Mouse (Mus musculus): Measurements from ENCODE around the gene Gdpd3. TPM values are rescaled to one million over a fixed set of nuclear protein-coding genes. Genes with fewer than 3 reads are reported as not detected.
A peak's percentile ranks its signal among the peaks of the same experiment; 100 is the strongest.

Gene Gdpd3
- polyA plus RNA-seq, 1 experiment from 2014 or later, result 0.74 TPM

GRCm38 (mm10) chr7:126808703-126809455 lies 42.7 kb downstream of the Gdpd3 start:
- H3K4me3 ChIP-seq (replicated peaks), result peak overlapping the region; percentile 66
- peak overlapping the region; percentile 69 for H3K9ac ChIP-seq
- peak overlapping the region; percentile 74 for H3K27ac ChIP-seq (replicated peaks)
- WGBS (ENCODE audit: insufficient replicate concordance), result 2% methylated on average over 43 of the region's 43 CpGs
- H3K4me2 ChIP-seq, result peak overlapping the region; percentile 97
- H3K27me3 ChIP-seq, result no peaks in the 10 kb centered on the region
- no peaks in the 10 kb centered on the region for H3K36me3 ChIP-seq (replicated peaks)
- no peaks in the 10 kb centered on the region for H3K9me3 ChIP-seq (replicated peaks)
- peak; percentile 84 for ATAC-seq (ENCODE audit: insufficient read depth)
- peaks cover 36% of the 10 kb centered on the region for H3K4me1 ChIP-seq (replicated peaks)

- 38% methylated on average over 5 of the region's 5 CpGs for WGBS (ENCODE audit: insufficient replicate concordance)
- no peak overlapping the region for H3K4me3 ChIP-seq (replicated peaks)
- no peaks in the 10 kb centered on the region; the same call in 1 of the 2 replicates for H3K27me3 ChIP-seq
- 0 out of 2 replicates have a peak overlapping the region, but pooled peaks have one; percentile 74 for H3K27ac ChIP-seq (replicated peaks)
- 0 out of 2 replicates have a peak overlapping the region, but pooled peaks have one; percentile 69 for H3K9ac ChIP-seq
- peak overlapping the region; percentile 97 for H3K4me2 ChIP-seq
- no peak for ATAC-seq (ENCODE audit: insufficient read depth)
- H3K36me3 ChIP-seq (replicated peaks), result no peaks in the 10 kb centered on the region
- H3K9me3 ChIP-seq (replicated peaks), result no peaks in the 10 kb centered on the region
- peaks cover 36% of the 10 kb centered on the region for H3K4me1 ChIP-seq (replicated peaks)
These were observed 43.7 kb downstream of the Gdpd3 start for GRCm38 (mm10) chr7:126809723-126810369.

DNA sequence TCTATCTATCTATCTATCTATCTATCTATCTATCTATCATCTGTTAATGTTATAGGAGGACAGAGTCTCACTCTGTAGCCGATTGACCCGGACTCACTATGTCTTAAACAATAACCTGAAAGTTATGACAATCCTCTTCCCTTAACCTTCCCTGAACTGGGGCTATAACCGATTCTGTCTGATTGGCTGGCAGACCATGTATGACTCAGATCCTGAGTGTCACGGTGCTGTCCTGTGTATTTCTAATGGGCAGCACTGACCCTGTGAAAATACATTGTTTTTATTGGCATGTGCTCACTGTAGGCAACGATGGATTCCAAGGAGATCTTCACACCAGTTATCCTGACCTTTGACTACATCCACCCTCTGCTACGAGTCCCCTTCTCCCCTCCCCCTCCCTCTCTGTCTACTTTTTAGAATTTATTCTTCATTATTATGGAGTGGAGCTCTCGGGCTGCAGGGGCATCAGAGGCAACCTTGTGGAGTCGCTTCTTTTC lies 49.6 kb downstream of the Gdpd3 start:
- Histone ChIP-seq H3K9ac (no peak overlapping the region), H3K4me2 (no peak overlapping the region), H3K27me3 (peaks cover 3% of the 10 kb centered on the region; the same call in 1 of the 2 replicates), H3K9me3 (replicated peaks) (no peaks in the 10 kb centered on the region), H3K36me3 (replicated peaks) (no peaks in the 10 kb centered on the region), H3K4me1 (replicated peaks) (no peaks in the 10 kb centered on the region), H3K4me3 (replicated peaks) (no peak overlapping the region), H3K27ac (replicated peaks) (no peak overlapping the region)
- ATAC-seq (ENCODE audit: insufficient read depth), result no peak
- WGBS (ENCODE audit: insufficient replicate concordance), result 55% methylated on average over 8 of the region's 8 CpGs

DNA sequence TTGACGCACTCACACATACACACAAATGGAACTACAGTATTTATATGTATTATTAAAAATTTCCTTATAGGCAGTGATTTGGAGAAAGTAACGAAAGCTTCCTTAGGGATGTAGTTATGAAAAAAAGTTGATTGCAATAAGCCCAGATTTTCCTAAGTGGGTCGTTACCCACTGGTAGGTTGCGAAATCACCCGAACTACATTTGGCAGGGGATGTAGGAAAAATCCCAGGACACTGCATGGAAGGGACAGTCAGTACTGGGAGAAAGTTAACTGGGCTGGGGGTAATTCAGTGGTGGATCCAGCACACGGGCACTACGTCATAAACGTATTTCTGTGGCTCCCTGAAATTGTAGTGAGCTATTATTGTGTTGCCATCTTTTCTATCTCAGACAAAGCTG lies 50.4 kb downstream of the Gdpd3 start:
- Histone ChIP-seq H3K27me3 (peaks cover 10% of the 10 kb centered on the region; the same call in 1 of the 2 replicates), H3K4me1 (replicated peaks) (no peaks in the 10 kb centered on the region), H3K9me3 (replicated peaks) (no peaks in the 10 kb centered on the region), H3K27ac (replicated peaks) (no peak overlapping the region), H3K36me3 (replicated peaks) (no peaks in the 10 kb centered on the region), H3K9ac (no peak overlapping the region), H3K4me3 (replicated peaks) (no peak overlapping the region), H3K4me2 (no peak overlapping the region)
- no peak for ATAC-seq (ENCODE audit: insufficient read depth)
- 63% methylated on average over 8 of the region's 8 CpGs for WGBS (ENCODE audit: insufficient replicate concordance)

DNA sequence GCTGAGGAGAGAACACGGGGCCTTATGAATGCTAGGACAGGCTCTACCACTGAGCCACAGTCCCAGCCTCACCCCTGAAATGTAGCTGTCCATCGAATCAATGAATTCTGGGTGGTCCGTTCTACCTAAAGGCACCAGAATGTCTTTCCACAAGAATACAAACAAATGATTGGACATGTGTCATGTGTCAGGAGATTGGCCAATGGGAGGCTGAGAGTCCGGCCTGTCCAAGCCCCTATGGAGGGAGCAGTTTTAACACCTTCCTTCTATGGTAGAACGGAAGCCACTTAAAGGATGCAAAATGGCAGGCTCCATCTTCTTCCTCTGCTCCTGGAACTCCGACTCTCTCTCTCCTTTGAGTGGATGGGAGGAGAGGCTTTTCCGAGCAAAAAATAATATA lies 51.5 kb downstream of the Gdpd3 start:
- no peak overlapping the region for H3K4me2 ChIP-seq
- H3K4me3 ChIP-seq (replicated peaks), result no peak overlapping the region
- 71% methylated on average over 7 of the region's 7 CpGs for WGBS (ENCODE audit: insufficient replicate concordance)
- H3K9me3 ChIP-seq (replicated peaks), result no peaks in the 10 kb centered on the region
- no peak overlapping the region for H3K27ac ChIP-seq (replicated peaks)
- no peak for ATAC-seq (ENCODE audit: insufficient read depth)
- peaks cover 18% of the 10 kb centered on the region for H3K27me3 ChIP-seq
- H3K4me1 ChIP-seq (replicated peaks), result 0 out of 2 replicates have a peak, but pooled peaks cover 7% of the 10 kb centered on the region
- H3K9ac ChIP-seq, result no peak overlapping the region
- H3K36me3 ChIP-seq (replicated peaks), result no peaks in the 10 kb centered on the region

GRCm38 (mm10) chr7:126818818-126819217 lies 52.7 kb downstream of the Gdpd3 start:
- no peak for ATAC-seq (ENCODE audit: insufficient read depth)
- Histone ChIP-seq H3K36me3 (replicated peaks) (no peaks in the 10 kb centered on the region), H3K4me1 (replicated peaks) (0 out of 2 replicates have a peak, but pooled peaks cover 8% of the 10 kb centered on the region), H3K27me3 (peaks cover 31% of the 10 kb centered on the region), H3K4me3 (replicated peaks) (no peak overlapping the region), H3K27ac (replicated peaks) (no peak overlapping the region), H3K9me3 (replicated peaks) (no peaks in the 10 kb centered on the region), H3K4me2 (no peak overlapping the region), H3K9ac (no peak overlapping the region)
- WGBS (ENCODE audit: insufficient replicate concordance), result 17% methylated on average over 1 of the region's 1 CpGs

GRCm38 (mm10) chr7:126821835-126822511 lies 55.8 kb downstream of the Gdpd3 start:
- Histone ChIP-seq H3K9ac (no peak overlapping the region), H3K4me2 (no peak overlapping the region), H3K9me3 (replicated peaks) (no peaks in the 10 kb centered on the region), H3K27ac (replicated peaks) (no peak overlapping the region), H3K4me3 (replicated peaks) (no peak overlapping the region), H3K36me3 (replicated peaks) (no peaks in the 10 kb centered on the region), H3K4me1 (replicated peaks) (0 out of 2 replicates have a peak, but pooled peaks cover 8% of the 10 kb centered on the region), H3K27me3 (peaks cover 61% of the 10 kb centered on the region)
- 22% methylated on average over 7 of the region's 7 CpGs for WGBS (ENCODE audit: insufficient replicate concordance)
- no peak for ATAC-seq (ENCODE audit: insufficient read depth)

DNA sequence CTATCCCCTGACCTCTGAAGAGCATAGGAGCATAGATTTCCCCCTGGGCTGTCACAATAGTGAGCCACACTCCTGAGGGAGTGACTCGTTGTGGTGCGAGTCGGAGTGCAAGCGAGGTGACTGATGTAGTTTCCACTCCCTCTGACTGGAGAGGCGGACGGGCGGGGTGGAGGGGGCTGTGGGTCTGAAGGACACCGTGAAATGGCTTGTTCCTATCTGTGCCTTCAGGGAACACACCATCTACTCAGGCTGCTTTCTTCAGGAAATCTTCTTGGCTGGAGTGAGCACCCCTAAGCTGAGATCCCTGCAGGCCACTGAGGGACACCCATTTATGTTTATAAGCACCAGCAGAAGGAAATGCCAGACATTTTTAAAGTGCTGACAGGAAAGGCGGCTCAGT lies 56.6 kb downstream of the Gdpd3 start:
- H3K27me3 ChIP-seq, result peaks cover 61% of the 10 kb centered on the region
- no peak overlapping the region for H3K9ac ChIP-seq
- ATAC-seq (ENCODE audit: insufficient read depth), result no peak
- H3K9me3 ChIP-seq (replicated peaks), result no peaks in the 10 kb centered on the region
- H3K4me2 ChIP-seq, result no peak overlapping the region
- H3K4me3 ChIP-seq (replicated peaks), result no peak overlapping the region
- H3K4me1 ChIP-seq (replicated peaks), result 0 out of 2 replicates have a peak, but pooled peaks cover 8% of the 10 kb centered on the region
- no peaks in the 10 kb centered on the region for H3K36me3 ChIP-seq (replicated peaks)
- H3K27ac ChIP-seq (replicated peaks), result no peak overlapping the region
- WGBS (ENCODE audit: insufficient replicate concordance), result 34% methylated on average over 9 of the region's 9 CpGs

- Histone ChIP-seq H3K4me2 (no peak overlapping the region), H3K9me3 (replicated peaks) (no peaks in the 10 kb centered on the region), H3K9ac (no peak overlapping the region), H3K4me1 (replicated peaks) (0 out of 2 replicates have a peak, but pooled peaks cover 8% of the 10 kb centered on the region), H3K27ac (replicated peaks) (no peak overlapping the region), H3K27me3 (peaks cover 62% of the 10 kb centered on the region), H3K4me3 (replicated peaks) (no peak overlapping the region), H3K36me3 (replicated peaks) (no peaks in the 10 kb centered on the region)
- ATAC-seq (ENCODE audit: insufficient read depth), result no peak
- 5% methylated on average over 18 of the region's 19 CpGs for WGBS (ENCODE audit: insufficient replicate concordance)
These were observed 57.1 kb downstream of the Gdpd3 start for GRCm38 (mm10) chr7:126823202-126823711.

GRCm38 (mm10) chr7:126823940-126824339 lies 57.8 kb downstream of the Gdpd3 start:
- Histone ChIP-seq H3K27me3 (peaks cover 68% of the 10 kb centered on the region), H3K4me2 (no peak overlapping the region), H3K36me3 (replicated peaks) (no peaks in the 10 kb centered on the region), H3K4me3 (replicated peaks) (no peak overlapping the region), H3K9ac (no peak overlapping the region), H3K4me1 (replicated peaks) (0 out of 2 replicates have a peak, but pooled peaks cover 8% of the 10 kb centered on the region), H3K9me3 (replicated peaks) (no peaks in the 10 kb centered on the region), H3K27ac (replicated peaks) (no peak overlapping the region)
- ATAC-seq (ENCODE audit: insufficient read depth), result no peak
- 16% methylated on average over 10 of the region's 10 CpGs for WGBS (ENCODE audit: insufficient replicate concordance)

Measured in liver, embryonic 15.5 days (tissue).